Mouse (Mus musculus): ENCODE results near the gene Mapk8ip3.
A peak's percentile ranks its signal among the peaks of the same experiment; 100 is the strongest.

Gene Mapk8ip3

GRCm38 (mm10) chr17:24885356-24886133 lies 51.2 kb downstream of the Mapk8ip3 start:
- no peak for DNase-seq (ENCODE audit: low spot score in 2 of 2)

- no peak for DNase-seq (ENCODE audit: low spot score in 2 of 2)
Measured at GRCm38 (mm10) chr17:24884391-24884790, 52.4 kb downstream of the Mapk8ip3 start.

GRCm38 (mm10) chr17:24881738-24882440 lies 54.9 kb downstream of the Mapk8ip3 start:
- DNase-seq (ENCODE audit: low spot score in 2 of 2): peak; percentile 49 to 51

- no peak for DNase-seq (ENCODE audit: low spot score in 2 of 2)
Measured at GRCm38 (mm10) chr17:24878531-24878930, 58.2 kb downstream of the Mapk8ip3 start.

- no peak for DNase-seq (ENCODE audit: low spot score in 2 of 2)
Measured at GRCm38 (mm10) chr17:24878117-24878397, 58.7 kb downstream of the Mapk8ip3 start.

GRCm38 (mm10) chr17:24877336-24878116 lies 59.3 kb downstream of the Mapk8ip3 start:
- DNase-seq (ENCODE audit: low spot score in 2 of 2): no peak

- no peak for DNase-seq (ENCODE audit: low spot score in 2 of 2)
Measured at GRCm38 (mm10) chr17:24874989-24875388, 61.8 kb downstream of the Mapk8ip3 start.

- DNase-seq (ENCODE audit: low spot score in 2 of 2): no peak
Measured at GRCm38 (mm10) chr17:24874405-24874745, 62.4 kb downstream of the Mapk8ip3 start.

- DNase-seq (ENCODE audit: low spot score in 2 of 2): no peak
Measured at GRCm38 (mm10) chr17:24873695-24874404, 62.9 kb downstream of the Mapk8ip3 start.

GRCm38 (mm10) chr17:24867914-24868313 lies 68.9 kb downstream of the Mapk8ip3 start:
- no peak for DNase-seq (ENCODE audit: low spot score in 2 of 2)

GRCm38 (mm10) chr17:24865776-24866175 lies 71.0 kb downstream of the Mapk8ip3 start, which contains the start of gene Igfals:
Gene Igfals (plus strand): TSS chr17:24865997.
- no peak for DNase-seq (ENCODE audit: low spot score in 2 of 2)

GRCm38 (mm10) chr17:24861785-24862184 lies 75.0 kb downstream of the Mapk8ip3 start:
- DNase-seq (ENCODE audit: low spot score in 2 of 2): no peak

- no peak for DNase-seq (ENCODE audit: low spot score in 2 of 2)
Measured at GRCm38 (mm10) chr17:24860076-24860475, 76.7 kb downstream of the Mapk8ip3 start.

GRCm38 (mm10) chr17:24858967-24859366 lies 77.8 kb downstream of the Mapk8ip3 start:
- DNase-seq (ENCODE audit: low spot score in 2 of 2): no peak

GRCm38 (mm10) chr17:24857831-24858470 lies 78.8 kb downstream of the Mapk8ip3 start:
- no peak for DNase-seq (ENCODE audit: low spot score in 2 of 2)

GRCm38 (mm10) chr17:24856589-24856988 lies 80.2 kb downstream of the Mapk8ip3 start:
- DNase-seq (ENCODE audit: low spot score in 2 of 2): no peak

GRCm38 (mm10) chr17:24855838-24856464 lies 80.8 kb downstream of the Mapk8ip3 start:
- no peak for DNase-seq (ENCODE audit: low spot score in 2 of 2)

GRCm38 (mm10) chr17:24851381-24852125 lies 85.2 kb downstream of the Mapk8ip3 start:
- DNase-seq (ENCODE audit: low spot score in 2 of 2): no peak

- DNase-seq (ENCODE audit: low spot score in 2 of 2): no peak
Measured at GRCm38 (mm10) chr17:24850773-24851127, 86.0 kb downstream of the Mapk8ip3 start.

- DNase-seq (ENCODE audit: low spot score in 2 of 2): peak; percentile 92 to 94
Measured at GRCm38 (mm10) chr17:24850065-24850772, 86.6 kb downstream of the Mapk8ip3 start, which contains the start of gene Fahd1. Gene Fahd1 (minus strand): TSS chr17:24850364.

All from natural killer cell, adult 2 months (primary cell).